Mouse (Mus musculus) CH12F3 (cell line): ENCODE data around the gene Ugt1a6a.

Source experiments
- in situ Hi-C: fragments of 300-500 bp; cut with MboI; formaldehyde crosslinking; loops from 2 replicates; pipeline ENCODE4 v1.14.3; 2020; ENCODE audit warnings: low sequenced_read_pairs

Gene Ugt1a6a

GRCm38 (mm10) chr1:88226670-88227379 is 92.2 kb downstream of the Ugt1a6a start, which contains the start of gene Mroh2a:
Gene Mroh2a, plus strand, starts transcription at chr1:88226986.
- in situ Hi-C loops: no loop called here

DNA sequence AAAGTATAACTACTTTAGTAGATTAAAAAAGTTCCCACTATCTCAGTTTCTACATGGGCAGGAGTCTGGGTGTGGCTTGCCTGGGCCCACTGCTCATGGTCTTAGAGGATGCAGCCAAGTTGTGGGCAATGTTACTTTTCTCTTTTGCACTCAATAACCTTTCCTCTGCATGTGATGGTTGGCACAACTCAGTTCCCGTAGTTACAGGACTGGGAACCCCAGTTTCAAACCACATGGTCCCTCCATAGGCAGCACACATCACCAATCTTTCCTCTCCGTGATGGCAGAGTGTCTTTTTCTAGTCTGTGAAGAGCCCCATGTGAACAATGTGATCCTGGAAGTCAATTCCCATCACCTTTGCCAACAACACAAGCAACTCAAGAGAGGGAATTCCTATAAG is 92.9 kb downstream of the Ugt1a6a start:
- in situ Hi-C loops: no loop called here

DNA sequence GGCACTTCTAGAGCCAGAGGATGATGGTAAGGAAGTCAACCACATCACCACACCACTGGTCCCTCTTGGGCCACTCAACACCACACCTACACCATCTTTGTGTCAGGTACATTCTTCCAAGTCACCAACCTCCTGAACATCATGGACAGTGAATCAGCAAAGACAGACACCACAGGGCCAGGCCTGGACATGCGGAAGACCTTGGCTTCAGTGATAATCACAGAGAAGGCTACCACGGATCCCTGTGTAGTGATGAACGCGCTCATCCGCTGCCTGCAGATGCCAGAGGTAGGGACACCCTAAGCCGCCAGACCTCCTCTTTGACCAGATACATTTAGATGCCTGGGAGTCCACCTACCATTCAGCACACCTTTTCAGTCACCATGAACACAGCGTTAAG is 93.5 kb downstream of the Ugt1a6a start:
- in situ Hi-C loops: no loop called here

DNA sequence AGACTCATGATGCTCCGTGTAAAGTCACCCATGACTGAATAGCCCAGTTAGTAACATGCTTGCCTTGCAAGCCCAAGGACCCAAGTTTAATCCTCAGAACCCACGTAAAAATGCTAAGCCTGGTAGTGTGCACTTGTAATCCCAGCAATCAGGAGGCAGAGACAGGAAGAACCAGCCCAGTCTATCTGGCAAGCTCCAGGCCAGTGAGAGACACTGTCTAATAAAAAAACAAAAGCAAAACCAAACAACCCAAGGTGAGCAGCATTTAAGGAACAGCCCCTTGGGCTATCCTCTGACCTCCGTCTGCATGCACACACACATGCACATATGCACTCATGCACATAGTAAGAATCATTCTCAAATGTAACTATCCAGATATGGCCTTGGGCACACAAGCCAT is 95.0 kb downstream of the Ugt1a6a start:
- in situ Hi-C loops: no loop called here

DNA sequence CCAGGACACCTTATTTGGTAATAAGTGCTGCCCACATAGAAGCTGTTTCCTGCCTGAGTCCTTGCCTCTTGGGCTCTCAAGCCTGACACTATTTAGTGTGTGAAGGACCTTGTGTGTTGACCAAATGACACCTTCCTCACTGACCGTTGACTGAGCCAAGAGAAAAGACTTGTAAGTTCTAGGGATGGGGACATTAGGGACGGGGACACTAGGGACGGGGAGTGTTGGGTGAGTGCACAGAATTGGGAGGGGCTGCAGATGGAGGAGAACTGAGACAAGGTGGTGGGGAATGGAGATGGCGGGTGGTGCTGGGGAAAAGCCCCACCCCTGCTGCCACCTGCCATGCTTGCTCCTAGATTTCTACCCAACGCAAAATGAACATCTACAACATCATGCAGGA is 95.4 kb downstream of the Ugt1a6a start:
- in situ Hi-C loops: no loop called here

DNA sequence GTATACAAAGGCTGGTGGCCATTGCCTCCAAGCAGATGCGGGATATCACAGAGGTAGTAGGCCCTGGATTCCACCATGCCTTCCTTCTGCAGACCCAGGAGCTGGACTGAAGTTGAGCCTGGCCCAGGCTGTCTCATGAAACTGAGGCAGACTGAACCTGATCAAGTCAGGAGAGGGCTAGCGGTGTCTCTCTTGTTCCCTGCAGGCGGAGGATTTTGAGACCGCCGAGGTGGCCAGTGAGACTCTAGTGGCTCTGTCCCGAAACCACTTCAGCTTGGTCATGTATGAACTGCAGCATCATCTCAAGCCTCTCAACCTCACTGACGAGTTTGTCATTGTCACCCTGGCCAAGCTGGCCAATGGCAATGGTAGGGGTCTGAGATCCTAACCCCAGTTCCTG is 95.8 kb downstream of the Ugt1a6a start:
- in situ Hi-C loops: no loop called here

GRCm38 (mm10) chr1:88230981-88231802 is 96.6 kb downstream of the Ugt1a6a start:
- in situ Hi-C loops: no loop called here

GRCm38 (mm10) chr1:88231803-88232499 is 97.3 kb downstream of the Ugt1a6a start:
- in situ Hi-C loops: no loop called here

- in situ Hi-C loops: no loop called here
These were observed 98.2 kb downstream of the Ugt1a6a start for GRCm38 (mm10) chr1:88232664-88233380.

DNA sequence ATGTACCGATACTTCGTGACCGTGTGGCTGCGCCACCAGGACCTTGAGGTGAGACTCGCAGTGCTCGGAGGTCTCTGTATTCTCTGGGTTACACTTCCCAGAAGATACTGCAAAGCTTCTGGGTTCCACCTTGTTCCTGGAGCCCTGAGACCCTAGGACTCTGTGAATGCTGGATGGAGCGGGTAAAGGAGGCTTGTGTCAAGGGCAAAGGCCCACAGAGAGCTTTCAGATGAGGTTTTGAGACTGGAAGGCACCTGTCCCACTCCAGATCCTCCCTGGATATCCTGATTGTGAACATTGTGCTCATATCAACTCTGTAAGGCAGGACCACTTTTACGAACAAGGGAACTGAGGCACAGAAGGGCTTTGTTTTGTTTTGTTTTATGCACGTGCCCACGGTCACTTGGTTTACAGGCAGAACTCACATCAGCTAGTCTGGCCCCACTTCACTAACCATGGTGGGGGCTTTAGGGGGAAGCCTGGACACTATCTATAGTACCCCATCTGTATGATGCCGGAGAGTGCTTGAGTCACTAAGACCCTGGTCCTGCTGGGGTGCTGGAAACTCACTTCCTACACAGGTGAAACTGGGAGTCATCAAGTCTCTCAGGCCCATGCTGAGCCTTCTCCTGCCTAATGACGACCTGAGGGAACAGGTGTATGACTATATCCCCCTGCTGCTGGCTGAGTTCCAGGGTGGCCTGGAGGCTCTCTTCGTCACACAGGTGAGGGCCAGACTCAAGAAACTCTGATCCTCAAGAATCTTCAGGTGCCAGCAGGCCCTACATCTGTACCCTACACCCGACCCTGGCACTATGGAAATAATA is 99.0 kb downstream of the Ugt1a6a start:
- in situ Hi-C loops: no loop called here

DNA sequence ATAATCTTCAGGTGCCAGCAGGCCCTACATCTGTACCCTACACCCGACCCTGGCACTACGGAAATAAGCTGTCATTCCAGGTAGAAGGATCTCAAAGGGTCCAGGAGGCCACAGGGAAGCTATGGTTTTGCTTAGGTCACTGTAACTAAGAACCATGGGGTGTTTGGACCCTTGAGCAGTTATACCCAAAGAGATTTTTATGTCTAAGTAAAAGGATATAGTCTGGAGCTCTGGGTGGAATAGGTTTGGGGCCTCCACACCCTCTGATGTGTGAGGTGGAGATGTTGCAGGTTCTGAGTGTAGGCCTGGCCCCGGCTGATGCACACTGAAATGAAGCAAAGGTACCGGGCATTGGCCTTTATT is 99.6 kb downstream of the Ugt1a6a start:
- in situ Hi-C loops: no loop called here

GRCm38 (mm10) chr1:88234646-88235045 is 100.0 kb downstream of the Ugt1a6a start:
- in situ Hi-C loops: no loop called here

DNA sequence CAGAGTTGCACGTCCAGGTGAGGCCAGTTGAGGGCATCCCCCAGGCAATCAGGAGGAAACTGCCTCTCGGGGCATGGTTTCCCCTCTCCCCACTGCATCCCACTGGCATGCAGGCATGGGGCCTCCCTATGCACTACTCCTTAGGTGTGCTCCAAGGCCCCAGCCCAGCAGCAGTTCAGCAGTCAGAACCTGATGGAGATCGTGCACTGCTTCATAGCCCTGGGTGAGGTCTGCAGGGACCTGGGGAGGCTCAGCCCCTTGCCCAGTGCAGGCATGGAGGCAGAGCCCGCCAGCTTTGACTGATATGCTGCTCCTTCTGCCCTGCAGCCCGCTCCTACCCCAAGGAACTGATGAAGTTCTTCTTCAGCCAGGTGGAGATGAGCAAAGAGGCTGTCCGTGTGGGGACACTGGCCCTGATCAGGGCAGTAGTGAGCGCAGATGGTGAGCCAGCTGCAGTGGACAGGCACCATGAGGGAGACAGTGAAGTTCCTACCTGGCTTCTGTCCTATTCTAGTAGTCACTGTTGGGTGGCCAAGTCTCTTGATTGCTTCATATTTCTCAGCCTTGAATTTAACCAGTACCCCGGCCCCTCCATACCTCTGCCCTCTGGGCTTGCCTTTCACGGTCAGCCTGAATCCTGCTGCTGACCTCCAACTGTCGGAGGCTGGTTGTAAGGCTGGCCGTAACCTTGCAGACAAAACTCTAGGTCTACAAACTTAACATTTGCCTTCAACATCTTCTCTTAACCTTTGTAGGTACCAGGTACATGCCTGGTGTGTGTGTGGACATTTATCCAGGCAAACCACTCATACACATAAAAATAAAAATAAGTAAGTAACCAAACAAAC is 100.7 kb downstream of the Ugt1a6a start:
- in situ Hi-C loops: no loop called here

DNA sequence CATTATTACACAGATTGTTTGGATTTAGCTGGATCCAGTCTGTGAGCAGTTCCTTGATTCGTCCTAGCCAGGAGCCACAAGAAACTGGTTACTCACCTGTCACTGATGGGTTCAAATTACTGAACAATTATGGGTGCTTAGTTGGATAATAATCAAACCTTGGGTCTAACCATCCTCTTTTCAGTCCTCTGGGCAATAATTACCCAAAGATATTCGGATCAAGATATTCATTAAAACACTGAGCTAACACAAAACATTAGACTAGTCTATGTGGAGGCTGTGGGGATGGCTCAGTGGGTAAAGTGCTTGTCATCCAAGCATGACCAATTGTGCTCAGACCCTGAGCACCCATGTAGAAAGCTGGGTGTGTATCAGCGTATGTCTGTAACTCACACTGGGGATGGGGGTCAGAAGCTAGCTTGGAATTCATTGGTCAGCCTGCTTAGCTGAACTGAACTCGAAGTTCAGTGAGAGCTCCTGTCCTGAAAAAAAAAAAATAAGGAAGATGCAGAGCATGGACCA is 101.3 kb downstream of the Ugt1a6a start:
- in situ Hi-C loops: no loop called here

DNA sequence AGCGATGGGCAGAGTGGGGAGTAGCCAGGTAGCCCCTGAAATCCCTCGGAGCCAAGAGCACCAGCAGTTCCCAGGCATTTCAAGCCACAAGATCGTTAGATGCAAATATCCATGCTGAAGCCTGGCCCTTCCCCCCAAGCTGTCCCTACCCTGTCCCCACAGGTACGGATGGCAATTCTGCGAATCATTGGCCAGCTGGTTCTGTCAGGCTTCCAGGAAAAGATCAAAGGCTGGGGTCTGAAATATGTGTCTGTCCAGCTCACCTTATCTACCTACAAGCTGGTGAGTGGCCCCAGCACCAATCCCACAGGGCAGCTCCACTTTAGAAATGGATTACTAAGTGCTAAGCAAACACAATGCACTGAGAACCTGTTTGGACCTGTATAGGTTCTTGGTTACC is 102.7 kb downstream of the Ugt1a6a start:
- in situ Hi-C loops: no loop called here

GRCm38 (mm10) chr1:88238771-88239170 is 104.2 kb downstream of the Ugt1a6a start:
- in situ Hi-C loops: no loop called here

DNA sequence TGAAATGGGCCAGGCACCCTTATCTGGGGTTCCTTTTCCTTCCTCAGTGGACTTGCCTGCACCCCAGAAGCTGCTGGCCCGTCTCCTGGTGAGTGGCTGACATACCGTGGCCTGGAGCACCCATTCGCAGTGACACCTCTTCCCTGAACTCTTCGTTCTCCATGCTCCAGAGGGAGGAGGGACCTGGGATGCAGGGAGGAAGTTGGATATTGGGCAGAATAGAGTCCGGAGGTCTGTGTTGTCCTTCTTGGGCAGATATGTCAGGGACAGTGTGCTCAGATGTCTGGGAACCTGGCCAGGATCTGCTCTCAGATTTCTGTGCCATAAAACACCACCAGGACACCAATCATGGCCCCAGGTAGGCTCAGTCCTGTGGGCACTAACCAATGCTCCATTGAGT is 105.5 kb downstream of the Ugt1a6a start:
- in situ Hi-C loops: no loop called here

DNA sequence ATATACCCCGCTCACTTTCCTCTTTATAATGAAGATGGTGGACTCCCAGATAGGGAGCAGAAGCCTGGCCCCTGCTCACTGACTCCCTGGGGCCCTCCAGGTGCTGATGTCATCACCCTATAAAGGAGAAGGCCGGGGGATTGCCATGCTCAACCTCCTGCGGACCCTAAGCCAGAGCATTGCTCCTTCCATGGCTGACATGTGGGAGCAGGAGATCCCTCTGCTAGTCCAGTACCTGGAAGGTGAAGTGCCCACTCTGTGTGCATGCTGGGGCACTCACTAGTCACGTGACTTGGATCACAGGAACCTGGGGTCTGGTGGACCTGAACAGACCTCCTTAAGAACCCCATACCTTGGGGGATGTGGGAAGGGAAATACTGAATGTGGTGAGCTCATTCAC is 106.0 kb downstream of the Ugt1a6a start:
- in situ Hi-C loops: no loop called here

DNA sequence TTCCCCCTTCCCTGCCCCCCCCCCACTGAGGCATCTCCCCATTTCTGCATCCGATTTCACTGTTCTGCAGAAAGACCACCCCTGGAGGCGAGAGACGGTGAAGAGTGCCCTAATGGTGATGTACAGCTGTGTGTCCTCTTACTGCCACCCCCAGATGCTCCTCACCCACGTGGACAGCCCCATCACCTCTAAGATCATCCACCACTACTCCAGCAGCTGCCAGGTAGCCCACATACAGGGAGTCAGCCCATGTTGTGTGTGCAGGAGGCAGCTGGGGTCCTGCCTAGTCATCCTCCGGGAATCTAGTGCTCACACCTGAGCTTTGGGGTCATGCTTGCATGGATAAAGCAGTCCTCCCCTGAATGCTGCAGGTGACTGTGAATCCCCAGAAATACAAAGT is 109.3 kb downstream of the Ugt1a6a start:
- in situ Hi-C loops: no loop called here
